ENCODE assay signal across 8 mouse cellular contexts in genomic region chr8:111521713-111522429, GRCm38 (mm10). TPM values are rescaled to one million over a fixed set of nuclear protein-coding genes. Genes with fewer than 3 reads are reported as not detected.
DNase-seq lines count a peak whose midpoint lies in the region; ATAC-seq and TF ChIP-seq lines count a peak whose summit lies in the region.

Gene Wdr59 (minus strand): TSS chr8:111522092.

- no peaks in the 10 kb centered on the region for H3K36me3 ChIP-seq in heart, embryonic 12.5 days
- H3K36me3 ChIP-seq in kidney, postnatal 0 days (ENCODE audit: insufficient read depth, low read length) = no peaks in the 10 kb centered on the region
- 0 out of 2 replicates have a peak, but pooled peaks cover 2% of the 10 kb centered on the region for H3K36me3 ChIP-seq in liver, embryonic 11.5 days (ENCODE audit: control insufficient read depth, insufficient read depth, low read length)
- H3K36me3 ChIP-seq in stomach, embryonic 14.5 days (ENCODE audit: control insufficient read depth, insufficient read depth, low read length) = no peaks in the 10 kb centered on the region

- H3K9ac ChIP-seq in heart, embryonic 12.5 days = peak within 1 kb of the TSS; percentile 75
- H3K9ac ChIP-seq in kidney, postnatal 0 days (ENCODE audit: low read depth, low read length) = peak within 1 kb of the TSS; percentile 57
- H3K9ac ChIP-seq in liver, embryonic 11.5 days (ENCODE audit: low read depth, low read length) = peak within 1 kb of the TSS; percentile 66
- peak within 1 kb of the TSS; percentile 36; the same call in 1 of the 2 replicates for H3K9ac ChIP-seq in stomach, embryonic 14.5 days (replicated peaks; ENCODE audit: low read depth, low read length)

- TF ChIP-seq CTCF in kidney, postnatal 0 days (IDR thresholded peaks at IDR 0.05; ENCODE audit: low read depth) = peak; percentile 66

- peaks cover 9% of the 10 kb centered on the region for H3K4me1 ChIP-seq in heart, embryonic 12.5 days (replicated peaks)
- 0 out of 2 replicates have a peak, but pooled peaks cover 4% of the 10 kb centered on the region for H3K4me1 ChIP-seq in kidney, postnatal 0 days (replicated peaks; ENCODE audit: insufficient read depth, low read length)
- H3K4me1 ChIP-seq in liver, embryonic 11.5 days (replicated peaks; ENCODE audit: control insufficient read depth, insufficient read depth, low read length) = peaks cover 8% of the 10 kb centered on the region
- peaks cover 7% of the 10 kb centered on the region; the same call in 1 of the 2 replicates for H3K4me1 ChIP-seq in stomach, embryonic 14.5 days (ENCODE audit: control insufficient read depth, insufficient read depth, low read length)

- H3K9me3 ChIP-seq in heart, embryonic 12.5 days (replicated peaks) = peaks cover 3% of the 10 kb centered on the region; the same call in 1 of the 2 replicates
- H3K9me3 ChIP-seq in kidney, postnatal 0 days (replicated peaks; ENCODE audit: low read length) = no peaks in the 10 kb centered on the region
- no peaks in the 10 kb centered on the region for H3K9me3 ChIP-seq in liver, embryonic 11.5 days (ENCODE audit: control insufficient read depth, low read length)
- H3K9me3 ChIP-seq in stomach, embryonic 14.5 days (ENCODE audit: control insufficient read depth, low read depth, low read length) = no peaks in the 10 kb centered on the region

- DNase-seq in CD4-positive helper T cell, adult 2 months (ENCODE audit: low read depth, low spot score) = peak; percentile 98
- DNase-seq in brain, embryonic 18.5 days (ENCODE audit: low read depth, low spot score) = peak; percentile 95
- DNase-seq in kidney, postnatal 0 days (ENCODE audit: low spot score) = peak; percentile 100
- DNase-seq in liver, embryonic 11.5 days (ENCODE audit: low spot score) = peak; percentile 97
- DNase-seq in naive thymus-derived CD4-positive, alpha-beta T cell, adult 2 months (ENCODE audit: low read depth) = peak; percentile 99

- H3K4me3 ChIP-seq in heart, embryonic 12.5 days = peak within 1 kb of the TSS; percentile 83
- peak within 1 kb of the TSS; percentile 60 for H3K4me3 ChIP-seq in kidney, postnatal 0 days (replicated peaks; ENCODE audit: low read depth, low read length)
- H3K4me3 ChIP-seq in liver, embryonic 11.5 days (ENCODE audit: low read depth, low read length) = peak within 1 kb of the TSS; percentile 73
- H3K4me3 ChIP-seq in stomach, embryonic 14.5 days (ENCODE audit: low read depth, low read length) = peak within 1 kb of the TSS; percentile 63

- no peaks in the 10 kb centered on the region for H3K27me3 ChIP-seq in heart, embryonic 12.5 days (replicated peaks)
- H3K27me3 ChIP-seq in kidney, postnatal 0 days (ENCODE audit: insufficient read depth, low read length) = no peaks in the 10 kb centered on the region
- H3K27me3 ChIP-seq in liver, embryonic 11.5 days (replicated peaks; ENCODE audit: control insufficient read depth, insufficient read depth, low read length) = no peaks in the 10 kb centered on the region
- H3K27me3 ChIP-seq in stomach, embryonic 14.5 days (ENCODE audit: control insufficient read depth, insufficient read depth, low read length) = no peaks in the 10 kb centered on the region

- under 1% methylated on average over 34 of the region's 34 CpGs for WGBS in heart, embryonic 12.5 days
- WGBS in kidney, postnatal 0 days = 1% methylated on average over 31 of the region's 34 CpGs
- under 1% methylated on average over 34 of the region's 34 CpGs for WGBS in liver, embryonic 11.5 days
- WGBS in stomach, embryonic 14.5 days = under 1% methylated on average over 34 of the region's 34 CpGs

- H3K4me2 ChIP-seq in heart, embryonic 12.5 days = peak within 1 kb of the TSS; percentile 83
- H3K4me2 ChIP-seq in kidney, postnatal 0 days (ENCODE audit: low read length) = peak within 1 kb of the TSS; percentile 73
- H3K4me2 ChIP-seq in liver, embryonic 11.5 days = peak within 1 kb of the TSS; percentile 76
- peak within 1 kb of the TSS; percentile 69 for H3K4me2 ChIP-seq in stomach, embryonic 14.5 days (replicated peaks; ENCODE audit: low read depth, low read length)

- peak; percentile 100 for ATAC-seq in erythroid progenitor cell, adult 5-6 weeks (replicated peaks; ENCODE audit: low FRiP score, poor library complexity, severe bottlenecking)
- ATAC-seq in heart, embryonic 12.5 days (ENCODE audit: insufficient number of reproducible peaks, low FRiP score) = peak; percentile 100
- ATAC-seq in kidney, postnatal 0 days (replicated peaks; ENCODE audit: low FRiP score, low read depth) = peak; percentile 100
- peak; percentile 99 for ATAC-seq in liver, embryonic 11.5 days (replicated peaks; ENCODE audit: low FRiP score)
- peak; percentile 100 for ATAC-seq in stomach, embryonic 14.5 days (ENCODE audit: insufficient number of reproducible peaks, insufficient read depth, low FRiP score, low read depth)

- H3K27ac ChIP-seq in heart, embryonic 12.5 days (ENCODE audit: poor library complexity, severe bottlenecking) = no peak within 1 kb of the TSS
- H3K27ac ChIP-seq in kidney, postnatal 0 days = no peak within 1 kb of the TSS
- H3K27ac ChIP-seq in liver, embryonic 11.5 days (ENCODE audit: low read depth, low read length) = no peak within 1 kb of the TSS
- peak within 1 kb of the TSS; percentile 27; the same call in 1 of the 2 replicates for H3K27ac ChIP-seq in stomach, embryonic 14.5 days (ENCODE audit: low read length)

RNA-seq across cellular contexts. Expression of gene Wdr59, which starts in this region (rescaled TPM):
- total RNA-seq in erythroid progenitor cell, adult 5-6 weeks (2015; ENCODE audit: low replicate concordance) = 1.4 and 2.5 TPM in 2 replicates
- total RNA-seq in erythroid progenitor cell, adult 5-6 weeks (2017; ENCODE audit: low replicate concordance) = 0.98 and 1.3 TPM in 2 replicates
- polyA plus RNA-seq in heart, embryonic 12.5 days (2016; fragmentation: Nextera tagmentation; extraction: Ambion mirVana) = 4.7 and 4.9 TPM in 2 replicates
- polyA plus RNA-seq in kidney, postnatal 0 days (2015; fragmentation: Nextera tagmentation; extraction: Ambion mirVana) = 3.2 TPM in 2 replicates
- 3.1 and 3.8 TPM in 2 replicates for polyA plus RNA-seq in liver, embryonic 11.5 days (2014; fragmentation: Nextera tagmentation; extraction: Ambion mirVana)
- polyA plus RNA-seq in stomach, embryonic 14.5 days (2014; fragmentation: Nextera tagmentation; extraction: Ambion mirVana) = 5.4 and 6.8 TPM in 2 replicates
